Mouse (Mus musculus) liver, embryonic 16.5 days (tissue): ENCODE measurements at regions not wholly inside any gene's neighbourhood (a gene's known extent, or its start where the extent isn't known, plus 50 kb on each side); places are given as distances from the start of the nearest gene placed in this dataset.

Experiments used
- ATAC-seq: fragments of 200-750 bp; cut with Nextera tagmentation; 2 replicates; pipeline ENCODE4 v1.8.0; 2017; ENCODE audit warnings: low read depth, mild to moderate bottlenecking, moderate number of reproducible peaks, moderate library complexity
- H3K27ac ChIP-seq: fragments of 300-500 bp; sonication (generic); 2 replicates; pipeline ENCODE4 v1.5.1; 2014; ENCODE audit warnings: mild to moderate bottlenecking, low read length
- H3K27me3 ChIP-seq: fragments of 300-500 bp; sonication (generic); 2 replicates; pipeline ENCODE4 v1.6.1; 2014; ENCODE audit warnings: low read depth, low read length, mixed read lengths; ENCODE audit not compliant: control insufficient read depth, insufficient read depth
- H3K36me3 ChIP-seq: fragments of 300-500 bp; sonication (generic); 2 replicates; pipeline ENCODE4 v1.6.1; 2014; ENCODE audit warnings: mild to moderate bottlenecking; ENCODE audit not compliant: control insufficient read depth, insufficient read depth
- H3K4me1 ChIP-seq: fragments of 300-500 bp; sonication (generic); 2 replicates; pipeline ENCODE4 v1.6.1; 2014; ENCODE audit warnings: low read depth, low read length, mixed read lengths; ENCODE audit not compliant: control insufficient read depth
- H3K4me2 ChIP-seq: fragments of 300-500 bp; sonication (generic); 2 replicates; pipeline ENCODE4 v1.6.1; 2014; ENCODE audit warnings: low read depth, low read length, mixed read lengths
- H3K4me3 ChIP-seq: fragments of 300-500 bp; sonication (generic); 2 replicates; pipeline ENCODE4 v1.5.1; 2014; ENCODE audit warnings: low read depth, mild to moderate bottlenecking, low read length
- H3K9ac ChIP-seq: fragments of 300-500 bp; sonication (generic); 2 replicates; pipeline ENCODE4 v1.6.1; 2014; ENCODE audit warnings: low read depth, low read length
- H3K9me3 ChIP-seq: fragments of 300-500 bp; sonication (generic); replicated peaks from 2 replicates; pipeline ENCODE4 v1.6.1; 2016; ENCODE audit warnings: low read length; ENCODE audit not compliant: control insufficient read depth
- WGBS: fragments of 180-500 bp; shearing (Covaris S2); extraction: QIAGEN DNeasy Blood & Tissue Kit; methylation state at CpG from one replicate; pipeline ENCODE4 v1.1.7; 2014; ENCODE audit not compliant: insufficient replicate concordance; 5-methylcytosine and 5-hydroxymethylcytosine counted together

DNA sequence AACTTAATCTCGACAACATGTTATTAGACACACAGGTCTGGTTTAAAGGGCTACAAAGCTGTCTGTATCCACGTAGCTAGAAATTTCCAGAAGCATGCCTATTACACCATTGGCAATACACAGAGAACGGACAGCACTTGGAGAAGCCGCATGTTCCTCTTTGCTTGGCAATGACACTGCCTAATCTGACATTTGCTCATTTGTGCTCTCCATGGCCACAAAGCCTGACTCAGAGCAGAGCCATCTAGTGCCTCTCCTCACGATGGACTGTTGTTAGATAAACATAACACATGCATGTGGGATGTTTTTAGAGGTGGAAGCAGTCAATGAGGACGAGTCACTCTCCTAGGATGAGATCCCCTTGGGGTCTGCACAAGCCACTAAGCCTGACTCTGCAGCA, 615.9 kb downstream of the Nedd1 start:
- Histone ChIP-seq H3K36me3 (no peaks in the 10 kb centered on the region), H3K27ac (no peak overlapping the region), H3K9ac (no peak overlapping the region), H3K27me3 (no peaks in the 10 kb centered on the region), H3K4me1 (no peaks in the 10 kb centered on the region), H3K4me3 (no peak overlapping the region), H3K4me2 (no peak overlapping the region), H3K9me3 (no peaks in the 10 kb centered on the region)
- ATAC-seq, result no peak
- 52% methylated on average over 6 of the region's 6 CpGs for WGBS

GRCm38 (mm10) chr10:92103887-92104286, 618.3 kb downstream of the Nedd1 start:
- no peak for ATAC-seq
- H3K9ac ChIP-seq, result no peak overlapping the region

DNA sequence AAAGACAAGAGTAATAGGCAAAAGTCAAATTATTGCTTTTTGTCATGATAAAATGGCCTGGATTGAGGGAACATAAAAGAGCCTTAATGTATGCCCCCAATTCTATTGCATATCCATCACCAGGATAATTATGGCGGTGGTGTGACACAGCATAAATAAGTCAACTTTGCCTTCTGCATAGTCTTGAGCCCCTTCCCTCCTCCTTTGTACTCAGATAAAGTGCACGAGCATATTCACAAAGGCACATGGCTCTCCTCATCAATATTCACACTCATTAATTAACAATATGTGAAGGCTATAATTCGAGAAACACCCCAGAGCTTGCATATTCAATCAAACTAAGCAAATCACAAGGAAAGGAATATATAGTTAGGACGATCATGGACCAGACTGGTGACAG, 619.5 kb downstream of the Nedd1 start:
- Histone ChIP-seq H3K27ac (no peak overlapping the region), H3K9ac (no peak overlapping the region), H3K36me3 (no peaks in the 10 kb centered on the region), H3K4me2 (no peak overlapping the region), H3K4me1 (no peaks in the 10 kb centered on the region), H3K27me3 (no peaks in the 10 kb centered on the region), H3K9me3 (no peaks in the 10 kb centered on the region), H3K4me3 (no peak overlapping the region)
- 57% methylated on average over 4 of the region's 4 CpGs for WGBS
- ATAC-seq, result no peak

More at GRCm38 (mm10) chr10:92103887-92104286, 618.3 kb downstream of the Nedd1 start:
- H3K36me3 ChIP-seq, result no peaks in the 10 kb centered on the region
- no peaks in the 10 kb centered on the region for H3K27me3 ChIP-seq
- no peak overlapping the region for H3K4me3 ChIP-seq
- no peaks in the 10 kb centered on the region for H3K9me3 ChIP-seq
- H3K4me2 ChIP-seq, result no peak overlapping the region
- H3K27ac ChIP-seq, result no peak overlapping the region
- no peaks in the 10 kb centered on the region for H3K4me1 ChIP-seq
- 34% methylated on average over 9 of the region's 9 CpGs for WGBS

DNA sequence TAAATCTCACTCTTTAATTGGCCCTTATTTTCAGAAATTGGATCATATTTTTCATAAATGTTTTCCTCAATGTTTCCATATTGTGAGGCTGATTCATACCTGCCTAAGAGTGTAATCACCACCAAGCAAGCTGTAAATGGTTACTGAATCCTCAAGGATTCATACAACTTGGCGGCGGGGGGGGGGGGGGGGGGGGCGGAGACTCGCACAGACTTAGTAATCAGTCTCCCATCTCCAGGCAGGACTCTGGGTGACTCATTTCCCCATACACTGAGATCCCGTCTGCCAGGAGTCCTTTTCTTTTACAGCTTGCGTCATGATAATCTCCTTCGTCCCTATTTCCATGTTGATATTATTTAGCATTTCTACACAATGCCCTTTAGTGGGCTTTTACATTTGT, 624.7 kb downstream of the Nedd1 start:
- Histone ChIP-seq H3K4me1 (no peaks in the 10 kb centered on the region), H3K27ac (no peak overlapping the region), H3K27me3 (no peaks in the 10 kb centered on the region), H3K4me3 (no peak overlapping the region), H3K9me3 (no peaks in the 10 kb centered on the region), H3K9ac (no peak overlapping the region), H3K36me3 (no peaks in the 10 kb centered on the region), H3K4me2 (no peak overlapping the region)
- 24% methylated on average over 6 of the region's 7 CpGs for WGBS
- ATAC-seq, result no peak

- Histone ChIP-seq H3K9ac (no peak overlapping the region), H3K4me2 (no peak overlapping the region), H3K9me3 (no peaks in the 10 kb centered on the region), H3K27me3 (no peaks in the 10 kb centered on the region), H3K4me1 (no peaks in the 10 kb centered on the region), H3K36me3 (no peaks in the 10 kb centered on the region), H3K4me3 (no peak overlapping the region), H3K27ac (no peak overlapping the region)
- ATAC-seq, result no peak
- 72% methylated on average over 4 of the region's 4 CpGs for WGBS
Observed at GRCm38 (mm10) chr10:92097081-92097480, 625.1 kb downstream of the Nedd1 start.

DNA sequence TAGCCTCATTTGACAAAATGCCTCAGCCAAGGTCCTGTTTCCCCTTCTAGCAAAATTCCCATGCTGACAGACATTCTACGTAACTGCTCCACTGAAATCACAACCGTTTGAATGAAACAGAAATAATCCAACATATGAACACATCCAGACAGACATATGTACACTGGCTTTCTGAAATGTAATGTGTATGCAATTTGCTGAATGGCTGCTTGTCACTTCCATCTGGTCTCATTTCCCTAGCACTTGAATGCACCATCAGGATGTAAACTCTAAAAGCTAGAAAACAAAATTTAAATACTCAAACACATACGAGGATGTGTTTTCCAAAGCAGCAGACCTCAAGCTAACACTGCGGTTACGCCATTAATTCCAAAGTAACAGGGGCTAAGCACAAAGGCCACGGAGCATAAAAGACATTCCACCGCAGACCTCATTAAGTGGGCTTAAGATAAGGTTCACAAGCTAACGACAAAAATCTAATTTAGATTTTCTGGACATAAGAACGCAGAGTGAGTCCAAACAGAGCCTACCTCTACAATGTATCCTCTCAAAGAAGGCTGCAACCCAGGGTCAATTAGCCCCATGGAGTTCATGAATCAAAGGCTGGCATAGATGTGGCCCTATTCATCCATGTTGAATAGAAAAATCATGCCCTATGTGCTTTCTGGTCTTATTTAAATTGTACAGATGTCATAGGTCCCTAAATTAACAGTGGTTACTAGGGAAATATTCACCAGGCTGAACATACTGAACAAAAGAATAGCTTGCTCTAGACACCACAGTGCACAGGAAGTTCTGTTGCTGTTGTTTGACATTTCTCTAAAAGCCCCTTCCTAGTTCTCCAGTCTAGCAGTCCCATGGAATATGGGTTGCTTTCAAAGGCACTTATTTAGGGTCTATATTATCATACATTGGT, 630.5 kb downstream of the Nedd1 start:
- Histone ChIP-seq H3K4me1 (no peaks in the 10 kb centered on the region), H3K4me3 (no peak overlapping the region), H3K9me3 (no peaks in the 10 kb centered on the region), H3K4me2 (no peak overlapping the region), H3K27me3 (no peaks in the 10 kb centered on the region), H3K36me3 (no peaks in the 10 kb centered on the region), H3K27ac (no peak overlapping the region), H3K9ac (no peak overlapping the region)
- no peak for ATAC-seq
- WGBS, result 65% methylated on average over 9 of the region's 9 CpGs

GRCm38 (mm10) chr10:92082111-92082510, 640.1 kb downstream of the Nedd1 start:
- Histone ChIP-seq H3K27me3 (no peaks in the 10 kb centered on the region), H3K4me2 (no peak overlapping the region), H3K36me3 (no peaks in the 10 kb centered on the region), H3K9ac (no peak overlapping the region), H3K9me3 (no peaks in the 10 kb centered on the region), H3K4me1 (no peaks in the 10 kb centered on the region), H3K27ac (no peak overlapping the region), H3K4me3 (no peak overlapping the region)
- 52% methylated on average over 4 of the region's 4 CpGs for WGBS
- no peak for ATAC-seq

- ATAC-seq, result no peak
- Histone ChIP-seq H3K27ac (no peak overlapping the region), H3K4me1 (no peaks in the 10 kb centered on the region), H3K9ac (no peak overlapping the region), H3K36me3 (no peaks in the 10 kb centered on the region), H3K27me3 (no peaks in the 10 kb centered on the region), H3K4me2 (no peak overlapping the region), H3K9me3 (no peaks in the 10 kb centered on the region), H3K4me3 (no peak overlapping the region)
- WGBS, result 45% methylated on average over 1 of the region's 1 CpGs
Observed at GRCm38 (mm10) chr10:92081199-92081598, 641.0 kb downstream of the Nedd1 start.

- ATAC-seq, result no peak
- Histone ChIP-seq H3K9me3 (no peaks in the 10 kb centered on the region), H3K4me2 (no peak overlapping the region), H3K27ac (no peak overlapping the region), H3K36me3 (no peaks in the 10 kb centered on the region), H3K27me3 (no peaks in the 10 kb centered on the region), H3K9ac (no peak overlapping the region), H3K4me3 (no peak overlapping the region), H3K4me1 (no peaks in the 10 kb centered on the region)
- WGBS, result 67% methylated on average over 4 of the region's 4 CpGs
Observed at GRCm38 (mm10) chr10:92079421-92079820, 642.8 kb downstream of the Nedd1 start.
